Mouse (Mus musculus) stomach, postnatal 0 days (tissue): ENCODE measurements around the gene Pofut1.

ENCODE experiments used
- CTCF ChIP-seq: IDR thresholded peaks from 2 replicates; pipeline ENCODE4 v1.5.1; 2016; ENCODE audit warnings: antibody characterized with exemption, low read depth, mild to moderate bottlenecking, moderate library complexity
- EP300 ChIP-seq: optimal IDR thresholded peaks from 2 replicates; pipeline ENCODE3; 2016; ENCODE audit warnings: antibody characterized with exemption

- TF ChIP-seq CTCF (no peak), EP300 (no peak)
Measured at GRCm38 (mm10) chr2:153318408-153318807, 77.1 kb downstream of the Pofut1 start.
